Mouse (Mus musculus) limb, embryonic 14.5 days (tissue): ENCODE data around the gene Tec. TPM values are rescaled to one million over a fixed set of nuclear protein-coding genes. Genes with fewer than 3 reads are reported as not detected.

Experiments
- ATAC-seq: fragments of 200-750 bp; cut with Nextera tagmentation; 2 replicates; pipeline ENCODE4 v1.8.0; 2017; ENCODE audit warnings: low read depth, moderate number of reproducible peaks, moderate TSS enrichment; ENCODE audit not compliant: low FRiP score
- DNase-seq: peaks from one replicate; pipeline ENCODE4 v3.0.0-alpha.2; 2015; ENCODE audit warnings: low spot score
- H3K27ac ChIP-seq: fragments of 300-500 bp; sonication (generic); replicated peaks from 2 replicates; pipeline ENCODE4 v1.5.1; 2014; ENCODE audit warnings: low read depth, mild to moderate bottlenecking, low read length, moderate library complexity, mixed read lengths
- H3K27me3 ChIP-seq: fragments of 300-500 bp; sonication (generic); 2 replicates; pipeline ENCODE4 v1.6.1; 2014; ENCODE audit warnings: low read length, mixed read lengths; ENCODE audit not compliant: control insufficient read depth, insufficient read depth
- H3K36me3 ChIP-seq: fragments of 300-500 bp; sonication (generic); 2 replicates; pipeline ENCODE4 v1.6.1; 2014; ENCODE audit warnings: mild to moderate bottlenecking, low read length, moderate library complexity, mixed read lengths; ENCODE audit not compliant: control insufficient read depth, insufficient read depth
- H3K4me1 ChIP-seq: fragments of 300-500 bp; sonication (generic); 2 replicates; pipeline ENCODE4 v1.6.1; 2014; ENCODE audit warnings: antibody characterized with exemption, low read length, mixed read lengths; ENCODE audit not compliant: control insufficient read depth, insufficient read depth
- H3K4me2 ChIP-seq: fragments of 300-500 bp; sonication (generic); replicated peaks from 2 replicates; pipeline ENCODE4 v1.6.1; 2014; ENCODE audit warnings: low read depth, mild to moderate bottlenecking, low read length, moderate library complexity; ENCODE audit not compliant: severe bottlenecking
- H3K4me3 ChIP-seq: fragments of 300-500 bp; sonication (generic); replicated peaks from 2 replicates; pipeline ENCODE4 v1.5.1; 2014; ENCODE audit warnings: low read length
- H3K9ac ChIP-seq: fragments of 300-500 bp; sonication (generic); 2 replicates; pipeline ENCODE4 v1.6.1; 2014; ENCODE audit warnings: mild to moderate bottlenecking, low read depth, low read length, moderate library complexity; ENCODE audit not compliant: severe bottlenecking
- H3K9me3 ChIP-seq: fragments of 300-500 bp; sonication (generic); 2 replicates; pipeline ENCODE4 v1.6.1; 2016; ENCODE audit warnings: low read length; ENCODE audit not compliant: control insufficient read depth
- POLR2A ChIP-seq: fragments of 200-500 bp; IDR thresholded peaks from 2 replicates; pipeline ENCODE4 v1.8.0; 2012; ENCODE audit warnings: inconsistent platforms, mild to moderate bottlenecking, moderate library complexity, borderline replicate concordance; ENCODE audit not compliant: insufficient read depth, insufficient read length; ENCODE audit errors: extremely low read depth
- WGBS: fragments of 180-500 bp; shearing (Covaris S2); extraction: QIAGEN DNeasy Blood & Tissue Kit; methylation state at CpG from one replicate; pipeline ENCODE4 v1.1.7; 2014; 5-methylcytosine and 5-hydroxymethylcytosine counted together
- polyA plus RNA-seq, 2 experiments: library from polyadenylated mRNA; depleted of rRNA in 1 of 2; stranded (reverse) in 1 of 2; unstranded in 1 of 2; fragments of >200 nt; fragmentation: Nextera tagmentation in 1 of 2; extraction: Ambion mirVana in 1 of 2; gene quantifications; 2 replicates each; pipeline versions ENCODE4 v1.2.1 to v1.2.3; 2012 to 2014

Gene Tec
- polyA plus RNA-seq, 2 experiments: 5.9 to 7.9 TPM

DNA sequence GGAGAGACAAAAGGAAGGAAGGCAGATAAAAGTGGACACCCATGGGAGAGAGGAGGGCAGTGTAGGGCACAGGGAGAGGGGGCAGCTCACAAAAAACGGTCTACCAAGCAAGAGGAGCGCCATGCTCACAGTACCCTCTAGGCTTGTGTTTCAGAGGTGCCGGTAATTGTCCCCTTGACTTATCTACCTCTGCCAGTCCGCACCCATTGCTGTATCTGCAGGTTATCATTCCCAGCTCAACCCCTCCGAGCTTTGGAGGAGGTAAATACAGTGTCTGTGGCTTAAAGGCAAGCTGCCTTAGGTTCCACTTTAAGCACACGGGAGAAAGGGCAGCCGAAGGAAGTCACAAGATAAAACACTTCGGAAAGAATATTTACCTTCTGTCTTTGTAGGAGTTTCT is 31.0 kb upstream of the Tec start:
- no peak overlapping the region for H3K4me2 ChIP-seq
- no peak for ATAC-seq
- WGBS: 94% methylated on average over 8 of the region's 8 CpGs

DNA sequence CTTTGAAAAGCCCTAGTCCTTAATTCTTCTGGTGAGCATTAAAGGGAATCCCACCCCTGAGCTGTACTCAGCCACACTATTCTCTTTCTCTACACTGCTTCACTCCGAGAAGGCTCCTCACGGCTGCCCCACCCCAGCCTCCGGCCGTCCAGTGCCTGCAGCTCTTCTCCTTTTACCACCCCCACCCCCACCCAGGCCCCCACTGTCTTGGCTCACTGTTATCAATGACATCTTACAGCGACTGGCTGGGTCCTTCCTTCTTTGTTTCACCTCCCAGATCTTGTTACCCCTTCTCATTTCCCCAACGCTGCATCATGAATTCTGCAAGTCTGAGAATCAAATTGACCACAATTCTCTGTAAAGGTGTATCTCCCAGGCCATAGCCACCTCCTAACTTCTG is 29.7 kb upstream of the Tec start:
- ATAC-seq (no peak), DNase-seq (no peak)
- Histone ChIP-seq H3K4me1 (no peaks in the 10 kb centered on the region), H3K36me3 (no peaks in the 10 kb centered on the region), H3K27me3 (no peaks in the 10 kb centered on the region), H3K9ac (no peak overlapping the region), H3K4me3 (no peak overlapping the region), H3K9me3 (no peaks in the 10 kb centered on the region), H3K4me2 (no peak overlapping the region), H3K27ac (no peak overlapping the region)
- no peak for TF ChIP-seq POLR2A
- 58% methylated on average over 6 of the region's 6 CpGs for WGBS

More for the DNA sequence above, 31.0 kb upstream of the Tec start:
- no peak for TF ChIP-seq POLR2A
- Histone ChIP-seq H3K4me1 (no peaks in the 10 kb centered on the region), H3K9ac (no peak overlapping the region), H3K4me3 (no peak overlapping the region), H3K27ac (no peak overlapping the region), H3K36me3 (no peaks in the 10 kb centered on the region), H3K9me3 (no peaks in the 10 kb centered on the region), H3K27me3 (no peaks in the 10 kb centered on the region)
- DNase-seq: no peak

DNA sequence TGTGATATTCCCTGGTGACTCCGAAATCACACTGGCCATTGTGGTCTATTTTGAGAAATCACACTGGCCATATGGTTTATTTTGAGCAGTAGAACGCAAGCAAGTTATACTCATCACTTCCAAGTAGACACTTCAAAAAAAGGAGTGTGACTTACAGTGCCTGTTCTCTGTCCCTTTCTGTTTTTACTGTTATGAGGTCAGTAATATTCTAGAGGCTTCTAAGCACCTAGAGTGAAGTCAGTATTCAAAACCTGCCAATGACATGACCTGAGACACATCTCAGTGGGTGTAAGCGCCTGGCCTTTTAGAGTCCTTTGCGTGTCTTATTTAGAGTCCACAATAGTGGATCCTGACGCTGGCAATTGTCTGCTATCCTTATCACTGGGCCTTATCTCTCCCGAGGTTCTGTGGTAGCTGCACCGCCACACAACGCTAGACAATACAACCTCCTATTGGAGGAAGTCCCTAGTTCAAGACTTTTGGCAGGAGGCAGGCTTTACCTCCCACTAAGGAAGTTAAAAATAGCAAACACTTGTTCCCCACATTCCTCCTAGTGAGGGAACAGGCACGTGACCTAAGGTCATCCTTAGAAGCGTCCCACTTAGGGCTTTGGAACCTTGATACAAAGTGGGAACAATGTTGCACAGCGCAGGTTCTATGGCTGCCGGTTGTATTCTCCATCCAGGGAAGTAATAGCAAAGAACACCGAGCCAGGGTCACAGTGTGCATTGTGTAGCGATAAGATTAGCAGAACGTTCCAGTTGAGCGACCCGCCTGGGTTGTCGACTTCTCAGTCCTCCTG is 28.4 kb upstream of the Tec start:
- H3K9me3 ChIP-seq: no peaks in the 10 kb centered on the region
- no peaks in the 10 kb centered on the region for H3K4me1 ChIP-seq
- H3K4me2 ChIP-seq: no peak overlapping the region
- no peak overlapping the region for H3K9ac ChIP-seq
- no peak for TF ChIP-seq POLR2A
- H3K4me3 ChIP-seq: no peak overlapping the region
- 82% methylated on average over 18 of the region's 18 CpGs for whole genome bisulfite sequencing
- H3K27me3 ChIP-seq: no peaks in the 10 kb centered on the region
- ATAC-seq (no peak), DNase-seq (no peak)
- no peak overlapping the region for H3K27ac ChIP-seq
- no peaks in the 10 kb centered on the region for H3K36me3 ChIP-seq

DNA sequence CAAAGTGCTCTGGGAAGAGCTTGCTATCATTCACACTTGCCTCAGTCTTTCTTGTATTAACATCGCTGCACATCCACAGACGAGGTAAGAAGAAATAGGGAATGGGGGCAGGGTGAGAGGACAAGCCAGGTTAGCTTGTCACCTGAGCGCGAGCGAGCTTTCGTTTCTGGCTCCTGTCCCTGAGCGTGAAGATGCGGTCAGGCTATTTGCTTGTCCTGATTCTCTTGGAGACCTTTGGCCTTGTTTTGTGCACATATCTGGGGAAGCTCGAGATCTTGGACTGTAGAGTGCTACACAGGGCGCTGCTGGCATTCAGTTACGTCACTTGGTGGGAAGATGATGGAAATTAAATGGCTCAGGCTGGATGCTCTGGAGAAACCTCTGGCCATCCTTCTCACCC is 27.0 kb upstream of the Tec start:
- Histone ChIP-seq H3K9me3 (no peaks in the 10 kb centered on the region), H3K4me1 (no peaks in the 10 kb centered on the region), H3K4me3 (no peak overlapping the region), H3K27ac (no peak overlapping the region), H3K36me3 (no peaks in the 10 kb centered on the region), H3K4me2 (no peak overlapping the region), H3K9ac (no peak overlapping the region), H3K27me3 (no peaks in the 10 kb centered on the region)
- TF ChIP-seq POLR2A: no peak
- 94% methylated on average over 11 of the region's 11 CpGs for WGBS
- DNase-seq (no peak), ATAC-seq (no peak)

DNA sequence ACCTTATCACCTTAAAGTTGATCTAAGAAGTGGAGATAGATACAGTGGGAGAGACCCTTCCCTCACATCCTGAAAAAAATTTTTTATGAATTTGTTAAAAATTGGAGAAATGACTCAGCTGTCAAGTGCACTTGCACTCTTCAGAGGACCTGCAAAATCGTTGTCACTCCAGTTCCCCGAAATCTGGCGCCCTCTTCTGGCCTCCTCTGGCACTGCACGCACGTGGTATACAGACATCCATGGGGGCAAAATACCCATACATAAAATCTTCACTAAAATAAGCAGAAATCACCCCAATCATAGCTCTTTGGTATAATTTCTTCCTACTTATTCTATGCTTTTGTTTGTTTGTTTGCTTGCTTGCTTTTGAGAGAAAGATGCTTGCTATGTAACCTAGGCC is 25.7 kb upstream of the Tec start:
- H3K9ac ChIP-seq: no peak overlapping the region
- H3K4me2 ChIP-seq: no peak overlapping the region
- DNase-seq (no peak), ATAC-seq (no peak)
- no peak for TF ChIP-seq POLR2A
- no peak overlapping the region for H3K27ac ChIP-seq
- H3K27me3 ChIP-seq: no peaks in the 10 kb centered on the region
- H3K36me3 ChIP-seq: no peaks in the 10 kb centered on the region
- no peak overlapping the region for H3K4me3 ChIP-seq
- no peaks in the 10 kb centered on the region for H3K4me1 ChIP-seq
- 64% methylated on average over 5 of the region's 5 CpGs for WGBS
- H3K9me3 ChIP-seq: no peaks in the 10 kb centered on the region
